Mouse (Mus musculus): ENCODE data around the gene Atp6v0e2. TPM values are rescaled to one million over a fixed set of nuclear protein-coding genes. Genes with fewer than 3 reads are reported as not detected.
"Not testable (repeated sequence)": the region's sequence is repeated elsewhere in the genome, so short reads cannot be mapped to it uniquely, and the experiment has no call there.

Gene Atp6v0e2
- polyA plus RNA-seq, 1 experiment from 2014 or later: 43.4 TPM

DNA sequence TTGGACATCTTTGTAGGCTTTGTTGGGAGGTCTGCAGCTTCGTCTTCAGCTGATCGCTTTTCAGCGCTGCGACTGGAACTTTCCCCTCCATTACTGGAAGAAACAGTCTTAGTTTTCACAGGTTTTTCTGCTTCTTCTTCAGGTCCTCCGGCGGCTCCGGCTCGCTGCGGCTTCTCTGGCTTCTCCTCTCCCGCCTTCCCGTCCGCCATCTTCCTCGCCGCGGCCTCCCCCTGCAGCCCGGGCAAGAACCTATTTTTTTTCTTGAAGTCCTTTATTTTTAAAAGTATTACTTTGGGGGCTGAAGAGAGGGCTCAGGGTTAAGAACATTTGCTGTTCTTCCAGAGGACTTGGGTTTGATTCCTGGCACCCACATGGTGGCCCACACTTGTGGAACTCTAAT is 12.5 kb upstream of the Atp6v0e2 start:
- H3K27ac ChIP-seq; H3K27me3 ChIP-seq (ENCODE audit: poor library complexity, severe bottlenecking); H3K4me3 ChIP-seq; DNase-seq (ENCODE audit: extremely low spot score, low spot score); H3K4me1 ChIP-seq; H3K9me3 ChIP-seq: not testable (repeated sequence)
- WGBS: 98% methylated on average over 16 of the region's 16 CpGs
- peaks cover 12% of the 10 kb centered on the region; the same call in 1 of the 2 replicates for H3K36me3 ChIP-seq (replicated peaks)

DNA sequence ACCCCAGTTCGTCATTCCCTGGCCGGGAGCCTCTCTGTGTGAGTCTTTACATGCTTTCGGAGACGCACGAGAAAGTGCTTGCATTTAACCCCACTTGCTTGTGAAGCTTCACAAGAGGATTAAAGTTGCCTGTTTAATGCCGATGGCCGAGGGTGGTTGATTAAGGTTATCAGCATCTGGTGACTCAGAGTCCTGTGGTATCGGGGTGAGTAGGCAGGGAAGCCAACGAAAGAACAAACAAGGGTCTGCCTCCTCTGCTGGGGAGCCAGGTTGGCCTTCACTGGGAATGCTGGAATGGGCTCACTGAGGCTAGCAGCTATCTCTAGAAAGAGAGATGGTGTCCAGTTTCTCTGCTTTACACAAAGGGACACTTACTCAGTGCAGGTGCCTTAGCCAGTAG is 9.5 kb upstream of the Atp6v0e2 start:
- peaks cover 21% of the 10 kb centered on the region for H3K36me3 ChIP-seq (replicated peaks)
- H3K27ac ChIP-seq: no peak overlapping the region
- H3K4me3 ChIP-seq: no peak overlapping the region
- WGBS: 84% methylated on average over 9 of the region's 9 CpGs
- no peak for DNase-seq (ENCODE audit: extremely low spot score, low spot score)
- no peaks in the 10 kb centered on the region for H3K4me1 ChIP-seq
- no peaks in the 10 kb centered on the region for H3K9me3 ChIP-seq
- H3K27me3 ChIP-seq (ENCODE audit: poor library complexity, severe bottlenecking): no peaks in the 10 kb centered on the region

DNA sequence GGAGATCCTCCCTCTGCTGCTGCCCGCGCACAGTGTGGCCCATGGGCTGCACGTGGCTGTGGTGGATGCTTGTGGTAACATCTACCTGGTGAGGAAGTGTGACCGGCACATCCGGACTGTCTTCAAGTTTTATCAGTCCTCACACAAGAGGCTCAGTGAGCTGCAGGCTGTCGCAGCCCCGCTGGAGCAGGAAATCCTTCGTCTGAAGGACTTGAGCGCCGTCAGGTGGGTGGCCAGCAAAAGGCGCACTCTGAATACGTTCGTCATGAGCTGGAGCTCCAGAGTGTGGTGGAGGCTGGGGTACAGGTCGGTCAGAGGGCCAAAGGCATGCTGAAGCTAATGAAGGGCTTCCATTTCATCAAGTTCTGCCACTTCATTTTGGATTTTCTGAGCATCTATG is 8.2 kb upstream of the Atp6v0e2 start:
- DNase-seq (ENCODE audit: extremely low spot score, low spot score): no peak

GRCm38 (mm10) chr6:48529871-48530440 is 7.5 kb upstream of the Atp6v0e2 start:
- 91% methylated on average over 16 of the region's 16 CpGs for WGBS
- H3K36me3 ChIP-seq (replicated peaks): peaks cover 21% of the 10 kb centered on the region
- DNase-seq (ENCODE audit: extremely low spot score, low spot score): no peak
- no peak overlapping the region for H3K4me3 ChIP-seq
- no peak overlapping the region for H3K27ac ChIP-seq
- H3K9me3 ChIP-seq: no peaks in the 10 kb centered on the region
- H3K27me3 ChIP-seq (ENCODE audit: poor library complexity, severe bottlenecking): no peaks in the 10 kb centered on the region
- H3K4me1 ChIP-seq: no peaks in the 10 kb centered on the region

More for the DNA sequence above, 8.2 kb upstream of the Atp6v0e2 start:
- no peaks in the 10 kb centered on the region for H3K27me3 ChIP-seq (ENCODE audit: poor library complexity, severe bottlenecking)
- no peak overlapping the region for H3K27ac ChIP-seq
- peaks cover 21% of the 10 kb centered on the region for H3K36me3 ChIP-seq (replicated peaks)
- no peak overlapping the region for H3K4me3 ChIP-seq
- no peaks in the 10 kb centered on the region for H3K4me1 ChIP-seq
- H3K9me3 ChIP-seq: no peaks in the 10 kb centered on the region
- 76% methylated on average over 14 of the region's 14 CpGs for WGBS

DNA sequence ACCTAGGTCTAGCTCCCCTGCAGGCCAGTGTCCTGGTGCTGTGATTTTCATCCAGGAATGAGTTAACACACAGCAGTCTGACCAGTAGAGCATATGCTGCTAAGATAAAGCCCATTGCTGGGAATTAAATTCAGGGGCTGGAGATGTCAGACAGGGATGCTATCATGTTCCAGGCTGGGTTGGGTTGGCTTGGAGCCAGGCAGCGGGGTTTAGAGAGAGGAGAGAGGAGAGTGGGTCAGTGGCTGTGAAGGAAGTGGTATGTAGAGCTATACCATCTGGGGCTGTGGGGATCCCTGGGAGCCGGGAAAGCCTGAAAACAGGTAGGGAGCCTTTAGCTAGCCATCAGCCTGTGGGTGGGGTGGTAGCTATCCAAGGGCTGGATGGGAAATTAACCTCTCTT is 6.6 kb upstream of the Atp6v0e2 start:
- DNase-seq (ENCODE audit: extremely low spot score, low spot score): no peak
- Histone ChIP-seq H3K9me3 (no peaks in the 10 kb centered on the region), H3K36me3 (replicated peaks) (peaks cover 16% of the 10 kb centered on the region), H3K4me1 (no peaks in the 10 kb centered on the region), H3K4me3 (no peak overlapping the region), H3K27ac (no peak overlapping the region), H3K27me3 (ENCODE audit: poor library complexity, severe bottlenecking) (no peaks in the 10 kb centered on the region)
- WGBS: 71% methylated on average over 2 of the region's 2 CpGs

- Histone ChIP-seq H3K27ac (no peak overlapping the region), H3K9me3 (no peaks in the 10 kb centered on the region), H3K4me3 (no peak overlapping the region), H3K36me3 (replicated peaks) (peaks cover 14% of the 10 kb centered on the region), H3K4me1 (peaks cover 20% of the 10 kb centered on the region), H3K27me3 (ENCODE audit: poor library complexity, severe bottlenecking) (no peaks in the 10 kb centered on the region)
- no peak for DNase-seq (ENCODE audit: extremely low spot score, low spot score)
- WGBS: 86% methylated on average over 2 of the region's 2 CpGs
Observed at GRCm38 (mm10) chr6:48533475-48533874, 3.9 kb upstream of the Atp6v0e2 start.

GRCm38 (mm10) chr6:48534913-48535312 is 2.5 kb upstream of the Atp6v0e2 start:
- WGBS: 83% methylated on average over 8 of the region's 8 CpGs
- peaks cover 13% of the 10 kb centered on the region for H3K36me3 ChIP-seq (replicated peaks)
- H3K27ac ChIP-seq: no peak overlapping the region
- no peak for DNase-seq (ENCODE audit: extremely low spot score, low spot score)
- H3K4me1 ChIP-seq: peaks cover 28% of the 10 kb centered on the region
- no peak overlapping the region for H3K4me3 ChIP-seq
- H3K9me3 ChIP-seq: no peaks in the 10 kb centered on the region
- H3K27me3 ChIP-seq (ENCODE audit: poor library complexity, severe bottlenecking): no peaks in the 10 kb centered on the region

- WGBS: 78% methylated on average over 4 of the region's 4 CpGs
- no peak for DNase-seq (ENCODE audit: extremely low spot score, low spot score)
- no peak overlapping the region for H3K27ac ChIP-seq
- H3K4me3 ChIP-seq: no peak overlapping the region
- H3K27me3 ChIP-seq (ENCODE audit: poor library complexity, severe bottlenecking): no peaks in the 10 kb centered on the region
- H3K36me3 ChIP-seq (replicated peaks): peaks cover 22% of the 10 kb centered on the region
- peaks cover 34% of the 10 kb centered on the region for H3K4me1 ChIP-seq
- H3K9me3 ChIP-seq: no peaks in the 10 kb centered on the region
Observed at GRCm38 (mm10) chr6:48536091-48536490, 1.3 kb upstream of the Atp6v0e2 start.

- WGBS: 67% methylated on average over 5 of the region's 5 CpGs
- H3K4me1 ChIP-seq: peaks cover 48% of the 10 kb centered on the region
- no peaks in the 10 kb centered on the region for H3K9me3 ChIP-seq
- H3K4me3 ChIP-seq: no peak overlapping the region
- H3K27me3 ChIP-seq (ENCODE audit: poor library complexity, severe bottlenecking): no peaks in the 10 kb centered on the region
- peak; percentile 70 for DNase-seq (ENCODE audit: extremely low spot score, low spot score)
- H3K36me3 ChIP-seq (replicated peaks): peaks cover 30% of the 10 kb centered on the region
- no peak overlapping the region for H3K27ac ChIP-seq
Observed at GRCm38 (mm10) chr6:48538841-48539737, 1.7 kb downstream of the Atp6v0e2 start.

- no peaks in the 10 kb centered on the region for H3K27me3 ChIP-seq (ENCODE audit: poor library complexity, severe bottlenecking)
- H3K4me1 ChIP-seq: peaks cover 48% of the 10 kb centered on the region
- peaks cover 30% of the 10 kb centered on the region for H3K36me3 ChIP-seq (replicated peaks)
- H3K27ac ChIP-seq: no peak overlapping the region
- DNase-seq (ENCODE audit: extremely low spot score, low spot score): no peak
- H3K4me3 ChIP-seq: no peak overlapping the region
- H3K9me3 ChIP-seq: no peaks in the 10 kb centered on the region
- WGBS: 77% methylated on average over 5 of the region's 5 CpGs
Observed at GRCm38 (mm10) chr6:48539860-48540259, 2.4 kb downstream of the Atp6v0e2 start.

GRCm38 (mm10) chr6:48540721-48541120 is 3.3 kb downstream of the Atp6v0e2 start:
- Histone ChIP-seq H3K27me3 (ENCODE audit: poor library complexity, severe bottlenecking) (no peaks in the 10 kb centered on the region), H3K9me3 (no peaks in the 10 kb centered on the region), H3K4me3 (no peak overlapping the region), H3K27ac (no peak overlapping the region), H3K36me3 (replicated peaks) (peaks cover 30% of the 10 kb centered on the region), H3K4me1 (peaks cover 48% of the 10 kb centered on the region)
- DNase-seq (ENCODE audit: extremely low spot score, low spot score): no peak
- 78% methylated on average over 3 of the region's 3 CpGs for WGBS

- Histone ChIP-seq H3K4me1 (peaks cover 45% of the 10 kb centered on the region), H3K36me3 (replicated peaks) (peaks cover 30% of the 10 kb centered on the region), H3K9me3 (no peaks in the 10 kb centered on the region), H3K27me3 (ENCODE audit: poor library complexity, severe bottlenecking) (no peaks in the 10 kb centered on the region), H3K4me3 (no peak overlapping the region), H3K27ac (peak overlapping the region; percentile 67; the same call in 1 of the 2 replicates)
- no peak for DNase-seq (ENCODE audit: extremely low spot score, low spot score)
- 57% methylated on average over 7 of the region's 7 CpGs for WGBS
Observed at GRCm38 (mm10) chr6:48541560-48542450, 4.4 kb downstream of the Atp6v0e2 start.
